Mouse (Mus musculus) bone marrow macrophage, adult 2 months (primary cell): Measurements from ENCODE around the gene Rasl10a.

Source experiments
- CTCF ChIP-seq: IDR thresholded peaks from 2 replicates; pipeline ENCODE4 v1.5.1; 2012; ENCODE audit warnings: low read depth, mild to moderate bottlenecking, low read length, moderate library complexity
- POLR2A ChIP-seq: IDR thresholded peaks from 2 replicates; pipeline ENCODE4 v1.6.1; 2012; ENCODE audit warnings: mild to moderate bottlenecking, low read depth, low read length, borderline replicate concordance

DNA sequence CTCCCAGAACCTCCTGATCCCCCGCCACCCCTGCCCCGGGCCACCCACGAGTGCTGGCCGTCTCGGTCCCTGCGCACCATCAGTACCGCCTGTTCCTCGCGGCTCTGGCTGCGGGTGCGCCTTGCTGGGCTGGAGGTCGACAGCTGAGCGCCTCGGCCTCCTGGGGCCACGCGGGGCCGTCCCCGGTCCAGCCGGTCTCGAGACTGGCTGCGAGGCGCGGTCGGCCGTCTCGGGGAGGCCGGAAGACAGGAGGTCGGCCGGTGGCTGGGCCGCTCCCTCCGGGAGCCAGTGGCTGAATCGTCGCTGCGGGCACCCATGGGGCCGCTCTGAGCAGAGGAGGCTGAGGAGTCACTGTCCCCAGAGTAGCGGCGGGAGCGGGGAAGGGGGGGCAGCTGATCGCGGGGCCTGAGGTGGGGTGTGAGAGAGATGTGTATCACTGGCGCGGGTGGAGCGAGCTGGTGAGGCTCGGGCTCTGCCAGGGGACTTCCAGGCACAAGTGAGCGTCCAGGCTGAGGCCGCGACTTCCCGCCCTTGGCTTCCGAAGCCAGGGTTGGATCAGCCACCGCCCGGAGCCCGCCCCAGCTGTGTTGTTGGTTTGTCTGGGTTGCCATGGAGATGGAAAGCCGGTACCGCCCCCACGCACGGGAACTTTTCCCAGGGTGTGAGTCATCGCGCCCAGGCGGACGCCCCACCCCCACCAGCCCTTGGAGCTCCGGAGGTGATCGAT, 3.6 kb downstream of the Rasl10a start:
- no peak for TF ChIP-seq CTCF
- no peak for TF ChIP-seq POLR2A
